Mouse (Mus musculus): ENCODE data around the gene Cldnd2. TPM values are rescaled to one million over a fixed set of nuclear protein-coding genes. Genes with fewer than 3 reads are reported as not detected.
A peak's percentile ranks its signal among the peaks of the same experiment; 100 is the strongest.

Gene Cldnd2
- total RNA-seq, 2 experiments from 2014 or later = not detected

- peak; percentile 76 to 79 for DNase-seq (ENCODE audit: extremely low spot score in 1 of 2, low spot score in 1 of 2)
Observed at GRCm38 (mm10) chr7:43443917-43444293, 3.3 kb downstream of the Cldnd2 start, which contains the start of the genes Etfb and Gm45233. TSS of gene Etfb (plus strand) at chr7:43444083. TSS of gene Gm45233 (plus strand) at chr7:43444128.

- no peak for DNase-seq (ENCODE audit: extremely low spot score in 1 of 2, low spot score in 1 of 2)
Observed at GRCm38 (mm10) chr7:43447801-43448200, 7.2 kb downstream of the Cldnd2 start.

GRCm38 (mm10) chr7:43448246-43448645, 7.7 kb downstream of the Cldnd2 start:
- DNase-seq (ENCODE audit: extremely low spot score in 1 of 2, low spot score in 1 of 2) = no peak

GRCm38 (mm10) chr7:43449811-43450210, 9.2 kb downstream of the Cldnd2 start:
- DNase-seq (ENCODE audit: extremely low spot score in 1 of 2, low spot score in 1 of 2) = no peak

GRCm38 (mm10) chr7:43451726-43452125, 11.1 kb downstream of the Cldnd2 start:
- DNase-seq (ENCODE audit: extremely low spot score in 1 of 2, low spot score in 1 of 2) = no peak

- DNase-seq (ENCODE audit: extremely low spot score in 1 of 2, low spot score in 1 of 2) = no peak
Observed at GRCm38 (mm10) chr7:43452609-43453008, 12.0 kb downstream of the Cldnd2 start.

GRCm38 (mm10) chr7:43453599-43454355, 13.2 kb downstream of the Cldnd2 start:
- DNase-seq (ENCODE audit: extremely low spot score in 1 of 2, low spot score in 1 of 2) = no peak

GRCm38 (mm10) chr7:43454371-43454770, 13.8 kb downstream of the Cldnd2 start:
- no peak for DNase-seq (ENCODE audit: extremely low spot score in 1 of 2, low spot score in 1 of 2)

- DNase-seq (ENCODE audit: extremely low spot score in 1 of 2, low spot score in 1 of 2) = no peak
Observed at GRCm38 (mm10) chr7:43462851-43463250, 22.3 kb downstream of the Cldnd2 start, which contains the start of gene Vsig10l. TSS of gene Vsig10l (plus strand) at chr7:43463151.

- no peak for DNase-seq (ENCODE audit: extremely low spot score in 1 of 2, low spot score in 1 of 2)
Observed at GRCm38 (mm10) chr7:43463976-43464375, 23.4 kb downstream of the Cldnd2 start.

GRCm38 (mm10) chr7:43464864-43465343, 24.3 kb downstream of the Cldnd2 start:
- no peak for DNase-seq (ENCODE audit: extremely low spot score in 1 of 2, low spot score in 1 of 2)

GRCm38 (mm10) chr7:43465344-43466098, 24.9 kb downstream of the Cldnd2 start:
- peak in 1 of 2 experiments; percentile 52 for DNase-seq (ENCODE audit: extremely low spot score in 1 of 2, low spot score in 1 of 2)

- peak; percentile 65 to 77 for DNase-seq (ENCODE audit: extremely low spot score in 1 of 2, low spot score in 1 of 2)
Observed at GRCm38 (mm10) chr7:43466099-43466694, 25.6 kb downstream of the Cldnd2 start.

- DNase-seq (ENCODE audit: extremely low spot score in 1 of 2, low spot score in 1 of 2) = peak in 1 of 2 experiments; percentile 56
Observed at GRCm38 (mm10) chr7:43470373-43470772, 29.8 kb downstream of the Cldnd2 start.

- DNase-seq (ENCODE audit: extremely low spot score in 1 of 2, low spot score in 1 of 2) = no peak
Observed at GRCm38 (mm10) chr7:43475706-43476105, 35.1 kb downstream of the Cldnd2 start.

- no peak for DNase-seq (ENCODE audit: extremely low spot score in 1 of 2, low spot score in 1 of 2)
Observed at GRCm38 (mm10) chr7:43476376-43476775, 35.8 kb downstream of the Cldnd2 start.

- no peak for DNase-seq (ENCODE audit: extremely low spot score in 1 of 2, low spot score in 1 of 2)
Observed at GRCm38 (mm10) chr7:43481191-43481590, 40.6 kb downstream of the Cldnd2 start.

- DNase-seq (ENCODE audit: extremely low spot score in 1 of 2, low spot score in 1 of 2) = no peak
Observed at GRCm38 (mm10) chr7:43482090-43482716, 41.6 kb downstream of the Cldnd2 start.

GRCm38 (mm10) chr7:43483236-43483635, 42.7 kb downstream of the Cldnd2 start:
- DNase-seq (ENCODE audit: extremely low spot score in 1 of 2, low spot score in 1 of 2) = no peak

- DNase-seq (ENCODE audit: extremely low spot score in 1 of 2, low spot score in 1 of 2) = no peak
Observed at GRCm38 (mm10) chr7:43488646-43489045, 48.1 kb downstream of the Cldnd2 start.
